Mouse (Mus musculus): ENCODE results near the gene Jsrp1.

GRCm38 (mm10) chr10:80797186-80798149, 15.8 kb downstream of the Jsrp1 start:
- no peak; the same call in 1 of the 2 replicates for TF ChIP-seq POLR2A (IDR thresholded peaks at IDR 0.05; ENCODE audit: control insufficient read depth, low read depth, low read length)
- TF ChIP-seq CTCF (IDR thresholded peaks at IDR 0.05; ENCODE audit: control insufficient read depth, insufficient read depth, insufficient replicate concordance, low read depth, low read length): no peak
